Mouse (Mus musculus) heart, postnatal 0 days (tissue): ENCODE measurements around the gene Phox2a.

Experiments
- CTCF ChIP-seq: IDR thresholded peaks from 2 replicates; pipeline ENCODE4 v1.5.1; 2016; ENCODE audit warnings: antibody characterized with exemption, control low read depth, low read depth
- EP300 ChIP-seq: IDR thresholded peaks from 2 replicates; pipeline ENCODE4 v1.6.1; 2016; ENCODE audit warnings: antibody characterized with exemption, low read depth

DNA sequence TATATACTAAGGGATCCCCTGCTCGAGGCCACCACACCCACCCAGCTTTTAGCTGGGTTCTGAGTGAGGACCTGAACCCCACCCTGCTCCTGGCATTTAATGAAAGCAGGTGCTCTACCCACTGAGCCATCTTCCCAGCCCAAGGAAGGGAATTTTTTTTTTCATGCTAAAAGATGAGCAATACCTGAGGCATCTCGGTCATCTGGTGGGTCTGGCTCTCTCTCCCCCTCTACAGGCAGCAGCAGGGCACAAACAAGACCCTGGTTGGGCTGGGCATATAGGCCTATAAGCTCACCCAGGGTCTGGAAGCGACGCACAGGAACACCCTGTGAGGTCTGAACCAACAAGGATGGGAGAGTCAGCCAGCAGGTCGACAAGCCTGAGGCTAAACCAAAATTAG lies 15.2 kb downstream of the Phox2a start:
- TF ChIP-seq CTCF (no peak), EP300 (no peak)
